Mouse (Mus musculus) CD4-positive, CD25-positive, alpha-beta regulatory T cell, adult 2 months (primary cell): ENCODE data around the gene Hspa5.
"Not testable (repeated sequence)": the region's sequence is repeated elsewhere in the genome, so short reads cannot be mapped to it uniquely, and the experiment has no call there.

ENCODE experiments used
- DNase-seq: peaks from one replicate; pipeline ENCODE4 v3.0.0-alpha.2; 2012; ENCODE audit warnings: low read depth, low spot score

Gene Hspa5

DNA sequence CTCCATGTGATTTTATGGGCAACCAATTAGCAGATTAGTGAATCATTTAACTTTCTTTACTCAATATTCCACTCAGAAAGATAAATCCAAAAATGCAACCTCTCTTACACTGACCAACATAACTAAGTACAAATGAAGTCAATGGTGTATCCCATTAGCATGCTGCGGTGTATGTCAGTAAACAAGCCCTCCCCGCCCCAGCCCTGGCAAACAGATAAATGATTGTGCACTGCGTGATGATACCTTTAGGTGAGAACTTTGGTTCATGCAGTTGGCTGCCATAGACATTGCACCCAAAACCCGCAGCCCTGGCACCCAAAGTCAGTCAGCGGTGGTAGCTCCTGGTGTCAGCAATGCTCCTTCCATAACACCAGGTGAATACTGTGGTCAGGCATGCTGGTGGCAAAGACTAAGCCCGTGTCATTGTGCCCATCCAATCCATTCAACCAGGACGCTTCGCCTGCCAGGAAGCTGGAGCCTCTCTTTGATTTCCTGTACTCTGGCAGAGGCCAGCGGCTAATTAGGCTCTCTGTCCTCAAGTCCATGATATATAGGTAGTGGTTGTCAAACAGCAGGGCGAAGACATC lies 33.7 kb downstream of the Hspa5 start:
- DNase-seq: no peak

- no peak for DNase-seq
Observed at GRCm38 (mm10) chr2:34808057-34808456, 36.3 kb downstream of the Hspa5 start.

- DNase-seq: no peak
Observed at GRCm38 (mm10) chr2:34809568-34809967, 37.8 kb downstream of the Hspa5 start.

- DNase-seq: no peak
Observed at GRCm38 (mm10) chr2:34810775-34811174, 39.0 kb downstream of the Hspa5 start.

DNA sequence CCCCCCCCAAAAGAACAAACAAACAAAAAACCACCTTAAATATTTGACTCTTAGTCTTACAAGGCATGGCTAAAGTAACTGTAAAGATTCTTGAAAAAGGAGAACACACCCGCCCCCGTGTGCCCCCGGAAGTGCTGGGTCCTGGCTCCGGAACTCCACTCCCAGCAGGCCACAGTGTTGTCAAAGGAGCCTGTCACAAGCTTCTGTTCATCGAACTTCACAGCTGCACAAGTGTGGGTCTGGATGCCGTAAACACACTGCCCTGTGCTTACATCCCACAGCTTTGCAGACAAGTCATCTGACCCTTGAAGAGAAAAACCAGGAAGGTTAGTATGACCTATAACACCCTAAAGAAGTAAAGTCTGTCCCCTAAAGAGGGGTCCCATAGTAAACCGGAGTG lies 40.9 kb downstream of the Hspa5 start:
- DNase-seq: no peak

GRCm38 (mm10) chr2:34815893-34816292 lies 44.1 kb downstream of the Hspa5 start:
- DNase-seq: not testable (repeated sequence)

- no peak for DNase-seq
Observed at GRCm38 (mm10) chr2:34818492-34818891, 46.7 kb downstream of the Hspa5 start.

- DNase-seq: peak; percentile 93
Observed at GRCm38 (mm10) chr2:34825827-34826459, 54.2 kb downstream of the Hspa5 start, which contains the start of gene Fbxw2. Fbxw2 (minus strand) TSS chr2:34826311.

DNA sequence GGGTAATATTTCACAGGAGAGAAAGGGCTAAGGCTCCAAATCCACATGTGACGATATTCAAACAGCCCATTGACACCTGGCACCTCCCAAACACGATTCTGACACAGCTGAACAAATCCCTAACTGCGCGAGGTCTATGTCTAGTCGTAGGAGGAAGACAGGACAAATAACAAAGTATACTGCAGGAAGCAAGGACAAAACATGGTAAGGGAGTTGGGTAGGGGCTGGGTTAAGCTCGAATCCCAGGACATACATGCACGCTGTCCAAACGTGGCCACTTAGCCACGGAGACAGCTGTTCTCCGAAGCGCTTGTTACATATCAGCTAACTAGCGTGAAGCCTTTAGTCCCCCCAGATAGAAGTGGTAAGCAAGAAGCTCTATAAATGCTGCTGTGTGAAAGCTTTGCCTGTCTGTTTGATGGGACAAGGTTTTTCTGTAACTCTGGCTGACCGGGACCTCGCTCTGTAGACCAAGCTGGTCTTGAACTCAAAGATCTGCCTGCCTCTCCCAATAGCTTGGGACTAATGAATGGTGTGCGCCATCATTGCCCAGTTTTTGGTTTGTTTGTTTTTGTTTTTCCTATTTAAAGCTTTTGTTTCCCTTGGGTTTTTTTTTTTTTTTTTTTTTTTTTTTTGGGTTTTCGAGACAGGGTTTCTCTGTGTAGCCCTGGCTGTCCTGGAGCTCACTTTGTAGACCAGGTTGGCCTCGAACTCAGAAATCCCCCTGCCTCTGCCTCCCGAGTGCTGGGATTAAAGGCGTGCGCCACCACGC lies 54.9 kb downstream of the Hspa5 start:
- DNase-seq: no peak
